Mouse (Mus musculus): ENCODE measurements around the gene Akap9. TPM values are rescaled to one million over a fixed set of nuclear protein-coding genes. Genes with fewer than 3 reads are reported as not detected.
"Not testable (repeated sequence)": the region's sequence is repeated elsewhere in the genome, so short reads cannot be mapped to it uniquely, and the experiment has no call there.

The Akap9 gene
- polyA plus RNA-seq, 1 experiment from 2014 or later: 137 TPM

- peak; percentile 60; the same call in 1 of the 2 replicates for ATAC-seq (ENCODE audit: insufficient read depth, low FRiP score)
- H3K4me2 ChIP-seq (ENCODE audit: low read depth, low read length): peak overlapping the region; percentile 25; the same call in 1 of the 2 replicates
- peak overlapping the region; percentile 66; the same call in 1 of the 2 replicates for H3K27ac ChIP-seq (ENCODE audit: low read length)
Observed at GRCm38 (mm10) chr5:4023186-4023585, 95.3 kb downstream of the Akap9 start.

GRCm38 (mm10) chr5:4023742-4024681 lies 96.2 kb downstream of the Akap9 start:
- H3K4me3 ChIP-seq (replicated peaks; ENCODE audit: low read length): peak overlapping the region; percentile 12; the same call in 1 of the 2 replicates
- ATAC-seq (ENCODE audit: insufficient read depth, low FRiP score): no peak

More at GRCm38 (mm10) chr5:4023186-4023585, 95.3 kb downstream of the Akap9 start:
- 60% methylated on average over 13 of the region's 13 CpGs for WGBS
- H3K27me3 ChIP-seq (ENCODE audit: control insufficient read depth, insufficient read depth, low read length): no peaks in the 10 kb centered on the region
- H3K9ac ChIP-seq (ENCODE audit: low read length): no peak overlapping the region
- no peaks in the 10 kb centered on the region for H3K9me3 ChIP-seq (replicated peaks; ENCODE audit: control insufficient read depth, low read length)
- H3K4me1 ChIP-seq (ENCODE audit: control insufficient read depth, insufficient read depth, low read length): peaks cover 7% of the 10 kb centered on the region; the same call in 1 of the 2 replicates
- no peak overlapping the region for H3K4me3 ChIP-seq (replicated peaks; ENCODE audit: low read length)
- H3K36me3 ChIP-seq (ENCODE audit: control insufficient read depth, insufficient read depth, low read length): 0 out of 2 replicates have a peak, but pooled peaks cover 3% of the 10 kb centered on the region

GRCm38 (mm10) chr5:4024727-4025126 lies 96.9 kb downstream of the Akap9 start:
- no peak overlapping the region for H3K27ac ChIP-seq (ENCODE audit: low read length)

More at GRCm38 (mm10) chr5:4023742-4024681, 96.2 kb downstream of the Akap9 start:
- H3K36me3 ChIP-seq (ENCODE audit: control insufficient read depth, insufficient read depth, low read length): peaks cover 3% of the 10 kb centered on the region; the same call in 1 of the 2 replicates
- H3K9ac ChIP-seq (ENCODE audit: low read length): peak overlapping the region; percentile 26; the same call in 1 of the 2 replicates
- H3K9me3 ChIP-seq (replicated peaks; ENCODE audit: control insufficient read depth, low read length): no peaks in the 10 kb centered on the region
- WGBS: 47% methylated on average over 16 of the region's 16 CpGs
- peaks cover 7% of the 10 kb centered on the region; the same call in 1 of the 2 replicates for H3K4me1 ChIP-seq (ENCODE audit: control insufficient read depth, insufficient read depth, low read length)
- peak overlapping the region; percentile 74 for H3K27ac ChIP-seq (ENCODE audit: low read length)
- no peaks in the 10 kb centered on the region for H3K27me3 ChIP-seq (ENCODE audit: control insufficient read depth, insufficient read depth, low read length)
- H3K4me2 ChIP-seq (ENCODE audit: low read depth, low read length): peak overlapping the region; percentile 33

GRCm38 (mm10) chr5:4026336-4026735 lies 98.5 kb downstream of the Akap9 start:
- H3K27ac ChIP-seq (ENCODE audit: low read length); H3K4me1 ChIP-seq (ENCODE audit: control insufficient read depth, insufficient read depth, low read length); H3K36me3 ChIP-seq (ENCODE audit: control insufficient read depth, insufficient read depth, low read length); H3K4me3 ChIP-seq (replicated peaks; ENCODE audit: low read length); H3K9ac ChIP-seq (ENCODE audit: low read length); ATAC-seq (ENCODE audit: insufficient read depth, low FRiP score); H3K27me3 ChIP-seq (ENCODE audit: control insufficient read depth, insufficient read depth, low read length); H3K9me3 ChIP-seq (replicated peaks; ENCODE audit: control insufficient read depth, low read length); H3K4me2 ChIP-seq (ENCODE audit: low read depth, low read length): not testable (repeated sequence)
- WGBS: 88% methylated on average over 1 of the region's 1 CpGs

More at GRCm38 (mm10) chr5:4024727-4025126, 96.9 kb downstream of the Akap9 start:
- peak overlapping the region; percentile 33 for H3K4me2 ChIP-seq (ENCODE audit: low read depth, low read length)
- 34% methylated on average over 4 of the region's 4 CpGs for WGBS
- ATAC-seq (ENCODE audit: insufficient read depth, low FRiP score): no peak
- H3K9ac ChIP-seq (ENCODE audit: low read length): no peak overlapping the region
- H3K4me3 ChIP-seq (replicated peaks; ENCODE audit: low read length): no peak overlapping the region
- no peaks in the 10 kb centered on the region for H3K27me3 ChIP-seq (ENCODE audit: control insufficient read depth, insufficient read depth, low read length)
- H3K36me3 ChIP-seq (ENCODE audit: control insufficient read depth, insufficient read depth, low read length): peaks cover 3% of the 10 kb centered on the region; the same call in 1 of the 2 replicates
- no peaks in the 10 kb centered on the region for H3K9me3 ChIP-seq (replicated peaks; ENCODE audit: control insufficient read depth, low read length)
- H3K4me1 ChIP-seq (ENCODE audit: control insufficient read depth, insufficient read depth, low read length): peaks cover 7% of the 10 kb centered on the region; the same call in 1 of the 2 replicates

- H3K27me3 ChIP-seq (ENCODE audit: control insufficient read depth, insufficient read depth, low read length): no peaks in the 10 kb centered on the region
- H3K9me3 ChIP-seq (replicated peaks; ENCODE audit: control insufficient read depth, low read length): no peaks in the 10 kb centered on the region
- ATAC-seq (ENCODE audit: insufficient read depth, low FRiP score): no peak
- H3K4me2 ChIP-seq (ENCODE audit: low read depth, low read length): no peak overlapping the region
- no peak overlapping the region for H3K9ac ChIP-seq (ENCODE audit: low read length)
- H3K4me1 ChIP-seq (ENCODE audit: control insufficient read depth, insufficient read depth, low read length): peaks cover 7% of the 10 kb centered on the region; the same call in 1 of the 2 replicates
- no peak overlapping the region for H3K27ac ChIP-seq (ENCODE audit: low read length)
- no peak overlapping the region for H3K4me3 ChIP-seq (replicated peaks; ENCODE audit: low read length)
- H3K36me3 ChIP-seq (ENCODE audit: control insufficient read depth, insufficient read depth, low read length): no peaks in the 10 kb centered on the region; the same call in 1 of the 2 replicates
- 88% methylated on average over 6 of the region's 6 CpGs for WGBS
Observed at GRCm38 (mm10) chr5:4028486-4029173, 100.8 kb downstream of the Akap9 start.

GRCm38 (mm10) chr5:4031846-4032245 lies 104.0 kb downstream of the Akap9 start:
- Histone ChIP-seq H3K9ac (ENCODE audit: low read length) (no peak overlapping the region), H3K36me3 (ENCODE audit: control insufficient read depth, insufficient read depth, low read length) (peaks cover 12% of the 10 kb centered on the region), H3K27me3 (ENCODE audit: control insufficient read depth, insufficient read depth, low read length) (no peaks in the 10 kb centered on the region), H3K4me1 (ENCODE audit: control insufficient read depth, insufficient read depth, low read length) (no peaks in the 10 kb centered on the region), H3K4me2 (ENCODE audit: low read depth, low read length) (no peak overlapping the region), H3K9me3 (replicated peaks; ENCODE audit: control insufficient read depth, low read length) (no peaks in the 10 kb centered on the region), H3K4me3 (replicated peaks; ENCODE audit: low read length) (no peak overlapping the region), H3K27ac (ENCODE audit: low read length) (no peak overlapping the region)
- 72% methylated on average over 4 of the region's 4 CpGs for WGBS
- no peak for ATAC-seq (ENCODE audit: insufficient read depth, low FRiP score)

GRCm38 (mm10) chr5:4036686-4037085 lies 108.8 kb downstream of the Akap9 start:
- Histone ChIP-seq H3K27ac (ENCODE audit: low read length) (no peak overlapping the region), H3K4me1 (ENCODE audit: control insufficient read depth, insufficient read depth, low read length) (no peaks in the 10 kb centered on the region), H3K27me3 (ENCODE audit: control insufficient read depth, insufficient read depth, low read length) (no peaks in the 10 kb centered on the region), H3K4me3 (replicated peaks; ENCODE audit: low read length) (no peak overlapping the region), H3K36me3 (ENCODE audit: control insufficient read depth, insufficient read depth, low read length) (peaks cover 18% of the 10 kb centered on the region), H3K4me2 (ENCODE audit: low read depth, low read length) (no peak overlapping the region), H3K9ac (ENCODE audit: low read length) (no peak overlapping the region), H3K9me3 (replicated peaks; ENCODE audit: control insufficient read depth, low read length) (no peaks in the 10 kb centered on the region)
- no peak for ATAC-seq (ENCODE audit: insufficient read depth, low FRiP score)
- 92% methylated on average over 9 of the region's 9 CpGs for WGBS

- Histone ChIP-seq H3K9ac (ENCODE audit: low read length) (no peak overlapping the region), H3K27ac (ENCODE audit: low read length) (no peak overlapping the region), H3K9me3 (replicated peaks; ENCODE audit: control insufficient read depth, low read length) (no peaks in the 10 kb centered on the region), H3K27me3 (ENCODE audit: control insufficient read depth, insufficient read depth, low read length) (no peaks in the 10 kb centered on the region), H3K4me1 (ENCODE audit: control insufficient read depth, insufficient read depth, low read length) (no peaks in the 10 kb centered on the region), H3K4me2 (ENCODE audit: low read depth, low read length) (no peak overlapping the region), H3K36me3 (ENCODE audit: control insufficient read depth, insufficient read depth, low read length) (peaks cover 20% of the 10 kb centered on the region), H3K4me3 (replicated peaks; ENCODE audit: low read length) (no peak overlapping the region)
- 83% methylated on average over 8 of the region's 8 CpGs for WGBS
- ATAC-seq (ENCODE audit: insufficient read depth, low FRiP score): no peak
Observed at GRCm38 (mm10) chr5:4039351-4039750, 111.5 kb downstream of the Akap9 start.
